Mouse (Mus musculus) limb, embryonic 14.5 days (tissue): ENCODE measurements at regions not wholly inside any gene's neighbourhood (a gene's known extent, or its start where the extent isn't known, plus 50 kb on each side); places are given as distances from the start of the nearest gene placed in this dataset.

Experiments used
- ATAC-seq: fragments of 200-750 bp; cut with Nextera tagmentation; 2 replicates; pipeline ENCODE4 v1.8.0; 2017; ENCODE audit warnings: low read depth, moderate number of reproducible peaks, moderate TSS enrichment; ENCODE audit not compliant: low FRiP score
- DNase-seq: peaks from one replicate; pipeline ENCODE4 v3.0.0-alpha.2; 2015; ENCODE audit warnings: low spot score
- H3K27ac ChIP-seq: fragments of 300-500 bp; sonication (generic); replicated peaks from 2 replicates; pipeline ENCODE4 v1.5.1; 2014; ENCODE audit warnings: low read depth, mild to moderate bottlenecking, low read length, moderate library complexity, mixed read lengths
- H3K27me3 ChIP-seq: fragments of 300-500 bp; sonication (generic); 2 replicates; pipeline ENCODE4 v1.6.1; 2014; ENCODE audit warnings: low read length, mixed read lengths; ENCODE audit not compliant: control insufficient read depth, insufficient read depth
- H3K36me3 ChIP-seq: fragments of 300-500 bp; sonication (generic); 2 replicates; pipeline ENCODE4 v1.6.1; 2014; ENCODE audit warnings: mild to moderate bottlenecking, low read length, moderate library complexity, mixed read lengths; ENCODE audit not compliant: control insufficient read depth, insufficient read depth
- H3K4me1 ChIP-seq: fragments of 300-500 bp; sonication (generic); 2 replicates; pipeline ENCODE4 v1.6.1; 2014; ENCODE audit warnings: antibody characterized with exemption, low read length, mixed read lengths; ENCODE audit not compliant: control insufficient read depth, insufficient read depth
- H3K4me2 ChIP-seq: fragments of 300-500 bp; sonication (generic); replicated peaks from 2 replicates; pipeline ENCODE4 v1.6.1; 2014; ENCODE audit warnings: low read depth, mild to moderate bottlenecking, low read length, moderate library complexity; ENCODE audit not compliant: severe bottlenecking
- H3K4me3 ChIP-seq: fragments of 300-500 bp; sonication (generic); replicated peaks from 2 replicates; pipeline ENCODE4 v1.5.1; 2014; ENCODE audit warnings: low read length
- H3K9ac ChIP-seq: fragments of 300-500 bp; sonication (generic); 2 replicates; pipeline ENCODE4 v1.6.1; 2014; ENCODE audit warnings: mild to moderate bottlenecking, low read depth, low read length, moderate library complexity; ENCODE audit not compliant: severe bottlenecking
- H3K9me3 ChIP-seq: fragments of 300-500 bp; sonication (generic); 2 replicates; pipeline ENCODE4 v1.6.1; 2016; ENCODE audit warnings: low read length; ENCODE audit not compliant: control insufficient read depth
- POLR2A ChIP-seq: fragments of 200-500 bp; IDR thresholded peaks from 2 replicates; pipeline ENCODE4 v1.8.0; 2012; ENCODE audit warnings: inconsistent platforms, mild to moderate bottlenecking, moderate library complexity, borderline replicate concordance; ENCODE audit not compliant: insufficient read depth, insufficient read length; ENCODE audit errors: extremely low read depth
- WGBS: fragments of 180-500 bp; shearing (Covaris S2); extraction: QIAGEN DNeasy Blood & Tissue Kit; methylation state at CpG from one replicate; pipeline ENCODE4 v1.1.7; 2014; 5-methylcytosine and 5-hydroxymethylcytosine counted together

DNA sequence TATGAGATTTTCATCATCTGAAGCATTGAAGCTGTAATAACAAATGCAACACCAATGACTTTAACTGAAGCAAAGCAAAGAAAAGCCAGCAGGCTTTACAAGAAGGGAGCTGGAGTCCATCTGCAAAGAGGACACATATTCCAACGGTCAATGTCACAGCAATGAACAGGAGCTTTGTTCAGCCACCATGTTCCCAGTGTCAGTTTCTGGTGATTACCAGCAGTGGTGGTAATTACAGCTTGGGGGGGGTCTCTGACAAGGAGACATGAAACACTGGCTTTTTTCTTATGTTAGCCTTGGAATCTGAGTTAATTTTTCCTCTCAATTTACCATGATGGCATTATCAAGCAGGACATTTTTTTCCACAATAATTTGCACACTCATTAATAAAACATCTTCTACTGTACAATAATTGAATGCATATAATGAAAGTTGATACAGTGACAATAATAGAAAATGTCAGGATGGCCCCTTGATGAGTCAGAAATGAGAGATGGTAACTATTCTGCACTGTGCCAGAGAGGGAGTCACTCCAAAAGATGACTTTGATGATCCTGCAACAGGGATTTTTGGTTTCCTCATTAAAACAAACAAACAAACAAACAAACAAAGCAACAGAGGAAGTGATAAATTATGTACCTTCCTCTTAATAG lies 373.4 kb downstream of the Frk start:
- Histone ChIP-seq H3K27me3 (no peaks in the 10 kb centered on the region), H3K9me3 (no peaks in the 10 kb centered on the region), H3K36me3 (no peaks in the 10 kb centered on the region), H3K4me3 (no peak overlapping the region), H3K9ac (no peak overlapping the region), H3K4me2 (no peak overlapping the region), H3K27ac (no peak overlapping the region), H3K4me1 (no peaks in the 10 kb centered on the region)
- ATAC-seq = no peak
- TF ChIP-seq POLR2A = no peak
- whole genome bisulfite sequencing = 76% methylated on average over 1 of the region's 1 CpGs
- DNase-seq = no peak

DNA sequence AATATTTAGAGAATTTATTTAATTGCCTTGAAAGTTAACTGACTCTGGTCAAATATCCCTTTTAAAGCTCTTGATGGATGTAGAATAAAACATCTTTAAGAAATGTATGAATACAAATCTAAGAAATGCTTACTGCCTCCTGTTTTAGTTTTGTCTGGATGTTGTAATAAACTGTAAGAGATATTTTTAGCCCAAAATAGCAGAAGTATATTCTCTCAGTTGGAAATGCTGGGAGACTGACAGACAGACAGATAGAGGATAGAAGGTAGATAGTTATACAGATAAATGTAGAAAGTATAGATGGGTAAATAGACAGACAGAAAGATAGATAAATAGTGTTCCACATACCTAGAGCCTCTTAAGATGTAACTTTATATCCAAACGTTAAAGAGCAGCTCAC lies 379.5 kb downstream of the Frk start:
- 72% methylated on average over 1 of the region's 1 CpGs for WGBS

DNA sequence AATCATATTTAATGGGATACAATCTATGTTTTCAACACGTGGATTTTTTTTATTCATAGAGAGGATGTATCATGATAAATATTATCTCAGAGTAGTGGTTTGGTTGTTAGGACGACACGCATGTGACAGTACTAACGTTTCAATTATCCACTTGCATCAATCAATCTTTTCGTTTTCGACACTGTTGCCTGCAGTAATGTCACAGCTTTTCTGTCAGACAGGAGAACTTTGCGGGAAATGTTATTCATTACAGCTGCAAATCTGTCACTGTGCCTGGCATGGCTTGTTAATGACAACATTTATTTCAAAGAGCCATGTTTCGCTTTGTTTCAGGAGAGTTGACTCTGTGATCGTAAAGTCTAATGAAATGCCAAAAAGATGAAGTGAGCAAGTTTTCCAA lies 388.7 kb downstream of the Frk start:
- no peak overlapping the region for H3K27ac ChIP-seq
- no peaks in the 10 kb centered on the region for H3K27me3 ChIP-seq
- 29% methylated on average over 9 of the region's 9 CpGs for WGBS
- no peak overlapping the region for H3K4me3 ChIP-seq
- TF ChIP-seq POLR2A = no peak
- DNase-seq (peak; percentile 23), ATAC-seq (no peak)
- no peak overlapping the region for H3K4me2 ChIP-seq
- no peaks in the 10 kb centered on the region for H3K9me3 ChIP-seq
- H3K36me3 ChIP-seq = no peaks in the 10 kb centered on the region
- no peaks in the 10 kb centered on the region; the same call in 1 of the 2 replicates for H3K4me1 ChIP-seq
- no peak overlapping the region for H3K9ac ChIP-seq

More for the DNA sequence above, 379.5 kb downstream of the Frk start:
- Histone ChIP-seq H3K27ac (no peak overlapping the region), H3K9ac (no peak overlapping the region), H3K9me3 (no peaks in the 10 kb centered on the region), H3K4me3 (no peak overlapping the region), H3K27me3 (no peaks in the 10 kb centered on the region), H3K4me2 (no peak overlapping the region), H3K36me3 (no peaks in the 10 kb centered on the region), H3K4me1 (no peaks in the 10 kb centered on the region)
- TF ChIP-seq POLR2A = no peak
- no peak for DNase-seq
- ATAC-seq = no peak

DNA sequence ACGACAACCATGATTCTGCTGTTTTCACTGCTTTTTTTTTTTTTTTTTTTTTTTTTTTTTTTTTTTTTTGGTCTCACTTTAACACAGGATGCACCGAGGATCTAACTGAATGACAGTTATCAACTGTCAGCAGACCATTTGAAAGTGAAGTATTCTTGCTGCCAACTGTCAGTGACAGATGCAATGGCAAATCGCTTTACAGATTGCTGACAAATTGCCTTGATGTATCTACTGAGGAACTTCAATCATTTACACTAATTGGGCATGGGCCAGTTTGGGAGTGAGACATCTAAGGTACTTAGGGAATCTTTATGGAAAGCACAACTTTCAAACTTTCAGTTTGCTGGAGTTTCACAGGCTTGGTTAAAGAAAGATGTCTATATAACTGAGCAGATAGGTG lies 395.3 kb downstream of the Frk start:
- no peak for TF ChIP-seq POLR2A
- 78% methylated on average over 3 of the region's 3 CpGs for WGBS
- no peaks in the 10 kb centered on the region for H3K9me3 ChIP-seq
- DNase-seq (no peak), ATAC-seq (no peak)
- no peaks in the 10 kb centered on the region for H3K27me3 ChIP-seq
- no peak overlapping the region for H3K4me2 ChIP-seq
- no peak overlapping the region for H3K27ac ChIP-seq
- no peaks in the 10 kb centered on the region for H3K36me3 ChIP-seq
- no peak overlapping the region for H3K4me3 ChIP-seq
- no peaks in the 10 kb centered on the region for H3K4me1 ChIP-seq
- no peak overlapping the region for H3K9ac ChIP-seq

DNA sequence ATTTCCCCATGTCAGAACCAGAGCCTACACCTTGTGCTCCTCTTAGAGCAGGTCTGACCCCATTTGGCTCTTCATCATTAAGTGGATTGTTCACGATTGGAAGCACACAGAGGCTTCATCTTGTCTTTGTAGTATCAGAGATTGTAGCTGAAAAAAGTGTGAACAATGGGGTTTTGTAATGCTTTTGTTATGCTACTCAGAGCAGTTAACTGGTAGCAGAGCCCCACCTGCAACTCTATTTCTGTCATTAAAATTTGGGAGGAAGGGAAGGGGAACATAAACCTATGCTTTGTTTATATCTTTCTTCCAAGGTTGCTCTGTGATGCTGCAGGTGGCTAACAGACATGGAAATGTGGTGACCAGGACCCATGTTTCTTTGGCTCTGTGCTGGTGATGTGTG lies 404.4 kb downstream of the Frk start:
- H3K4me1 ChIP-seq = no peaks in the 10 kb centered on the region
- no peak overlapping the region for H3K27ac ChIP-seq
- no peak overlapping the region for H3K4me2 ChIP-seq
- no peaks in the 10 kb centered on the region for H3K9me3 ChIP-seq
- ATAC-seq (no peak), DNase-seq (no peak)
- H3K9ac ChIP-seq = no peak overlapping the region
- 64% methylated on average over 1 of the region's 1 CpGs for WGBS
- no peak overlapping the region for H3K4me3 ChIP-seq
- no peak for TF ChIP-seq POLR2A
- H3K36me3 ChIP-seq = no peaks in the 10 kb centered on the region
- no peaks in the 10 kb centered on the region for H3K27me3 ChIP-seq
